Mouse (Mus musculus) forebrain, embryonic 13.5 days (tissue): ENCODE results near the gene Col19a1. TPM values are rescaled to one million over a fixed set of nuclear protein-coding genes. Genes with fewer than 3 reads are reported as not detected.

Experiments used
- polyA plus RNA-seq: library from polyadenylated mRNA; unstranded; fragments of >200 nt; fragmentation: Nextera tagmentation; extraction: Ambion mirVana; gene quantifications from 2 replicates; pipeline ENCODE4 v1.2.1, GENCODE M21; 2015

Gene Col19a1
- polyA plus RNA-seq, 1 experiment from 2014 or later, result 0.48 TPM

Other genes starting within 250 kb of the Col19a1 start
- gene Lmbrd1, start 91.2 kb upstream of the Col19a1 start, polyA plus RNA-seq, result 31.2 and 33.6 TPM in 2 replicates